Mouse (Mus musculus): ENCODE data around the gene Taf15. TPM values are rescaled to one million over a fixed set of nuclear protein-coding genes. Genes with fewer than 3 reads are reported as not detected.

Taf15 gene
- polyA plus RNA-seq, 1 experiment from 2014 or later: 10.5 TPM

GRCm38 (mm10) chr11:83443824-83444223 lies 29.1 kb upstream of the Taf15 start:
- Histone ChIP-seq H3K4me2 (no peak overlapping the region), H3K27me3 (peaks cover 54% of the 10 kb centered on the region), H3K9ac (no peak overlapping the region), H3K9me3 (replicated peaks) (no peaks in the 10 kb centered on the region), H3K27ac (no peak overlapping the region), H3K36me3 (no peaks in the 10 kb centered on the region), H3K4me3 (no peak overlapping the region), H3K4me1 (replicated peaks) (peaks cover 70% of the 10 kb centered on the region)
- 5% methylated on average over 7 of the region's 7 CpGs for WGBS
- no peak for ATAC-seq (replicated peaks; ENCODE audit: insufficient number of reproducible peaks, insufficient read depth, low FRiP score, low read depth)

DNA sequence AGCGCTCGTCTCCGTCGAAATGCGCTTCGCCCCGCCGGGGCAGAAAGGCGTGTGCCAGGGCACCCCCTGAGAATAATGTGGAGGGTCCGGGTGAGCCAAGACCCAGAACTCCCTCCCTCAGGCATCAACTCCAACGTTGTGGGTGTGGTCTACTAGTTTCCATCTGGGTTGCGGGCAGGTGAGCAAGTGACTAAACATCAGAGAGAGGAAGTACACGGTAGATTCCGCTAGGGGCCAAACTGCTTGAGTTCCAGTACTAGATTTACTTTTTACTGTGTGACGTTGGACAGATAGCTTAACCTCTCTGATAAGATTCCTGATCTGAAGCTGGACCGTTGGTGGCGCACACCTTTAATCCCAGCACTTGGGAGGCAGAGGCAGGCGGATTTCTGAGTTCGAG lies 27.9 kb upstream of the Taf15 start:
- Histone ChIP-seq H3K9ac (peak overlapping the region; percentile 29; the same call in 1 of the 2 replicates), H3K36me3 (no peaks in the 10 kb centered on the region), H3K4me3 (peak overlapping the region; percentile 34), H3K9me3 (replicated peaks) (no peaks in the 10 kb centered on the region), H3K27ac (no peak overlapping the region), H3K27me3 (peaks cover 54% of the 10 kb centered on the region), H3K4me1 (replicated peaks) (peaks cover 81% of the 10 kb centered on the region), H3K4me2 (peak overlapping the region; percentile 65)
- WGBS: 28% methylated on average over 19 of the region's 19 CpGs
- ATAC-seq (replicated peaks; ENCODE audit: insufficient number of reproducible peaks, insufficient read depth, low FRiP score, low read depth): no peak

DNA sequence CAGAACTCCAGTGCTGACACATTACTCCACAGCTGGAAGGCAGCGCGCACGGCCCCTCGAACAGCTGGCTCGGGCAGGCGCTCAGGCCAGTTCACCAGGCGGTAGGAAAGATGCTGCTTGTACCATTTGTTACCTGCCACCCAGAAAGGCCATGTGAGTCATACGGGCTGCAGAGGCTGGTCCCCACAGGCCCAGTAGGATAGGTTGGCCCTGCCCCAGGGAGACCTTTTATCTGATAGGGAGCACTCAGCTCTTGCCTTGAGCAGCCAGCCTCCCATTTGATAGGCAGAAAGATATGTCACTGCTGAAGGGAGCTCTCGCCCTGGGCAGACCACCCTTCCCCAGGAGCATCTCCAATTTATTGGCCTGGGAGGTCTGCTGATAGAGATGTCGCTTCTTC lies 25.3 kb upstream of the Taf15 start:
- no peaks in the 10 kb centered on the region for H3K36me3 ChIP-seq
- no peak overlapping the region for H3K4me2 ChIP-seq
- H3K27me3 ChIP-seq: peaks cover 38% of the 10 kb centered on the region
- no peak for ATAC-seq (replicated peaks; ENCODE audit: insufficient number of reproducible peaks, insufficient read depth, low FRiP score, low read depth)
- peaks cover 67% of the 10 kb centered on the region for H3K4me1 ChIP-seq (replicated peaks)
- no peak overlapping the region for H3K9ac ChIP-seq
- H3K4me3 ChIP-seq: no peak overlapping the region
- H3K27ac ChIP-seq: peak overlapping the region; percentile 63
- no peaks in the 10 kb centered on the region for H3K9me3 ChIP-seq (replicated peaks)
- WGBS: 68% methylated on average over 10 of the region's 10 CpGs

DNA sequence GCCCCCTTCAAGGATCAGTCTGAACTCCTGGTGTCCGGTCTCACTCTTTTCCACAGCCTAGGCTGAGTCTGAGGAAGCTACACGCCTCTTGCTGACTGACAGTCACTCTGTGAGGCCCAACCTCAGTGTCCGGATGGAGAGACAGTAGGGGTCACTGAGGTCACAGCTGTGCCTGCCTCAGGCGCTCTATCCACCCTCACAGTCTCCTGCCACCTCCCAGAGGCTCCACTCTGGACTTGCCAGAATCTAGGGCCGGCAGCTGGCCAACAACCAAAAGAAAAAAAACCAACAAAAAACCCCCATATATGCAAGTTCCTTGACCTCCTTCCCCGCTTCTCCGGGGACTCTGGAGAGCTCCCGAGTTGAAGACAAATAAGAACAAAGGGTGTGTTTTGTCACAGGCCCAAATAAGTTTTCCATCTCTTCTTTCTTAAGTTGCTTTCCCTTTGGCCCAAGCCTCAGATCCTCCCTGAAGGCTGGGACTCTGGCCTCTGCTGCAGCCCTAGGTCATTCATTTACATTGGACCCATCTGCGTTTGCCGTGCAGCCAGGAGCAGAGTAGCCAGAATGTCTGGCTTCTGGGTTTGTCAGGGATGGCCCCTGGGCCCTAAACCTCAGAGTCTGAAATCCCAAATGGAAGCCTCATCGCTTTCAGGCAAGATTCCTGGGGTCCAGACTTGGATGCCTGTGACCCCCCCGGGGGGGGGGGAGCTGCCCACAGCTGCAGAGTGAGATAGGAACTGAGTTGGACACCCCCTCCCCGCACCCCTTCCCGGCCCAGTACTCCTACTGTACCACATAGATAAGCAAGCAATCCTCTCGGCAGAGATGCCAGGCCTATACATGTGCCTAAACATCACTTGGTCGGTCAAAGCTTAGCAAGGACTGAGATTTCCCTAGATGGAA lies 24.6 kb upstream of the Taf15 start:
- Histone ChIP-seq H3K27ac (peak overlapping the region; percentile 63), H3K9ac (no peak overlapping the region), H3K36me3 (no peaks in the 10 kb centered on the region), H3K9me3 (replicated peaks) (no peaks in the 10 kb centered on the region), H3K4me1 (replicated peaks) (peaks cover 61% of the 10 kb centered on the region), H3K27me3 (peaks cover 32% of the 10 kb centered on the region), H3K4me3 (no peak overlapping the region), H3K4me2 (peak overlapping the region; percentile 10; the same call in 1 of the 2 replicates)
- no peak; the same call in 1 of the 2 replicates for ATAC-seq (replicated peaks; ENCODE audit: insufficient number of reproducible peaks, insufficient read depth, low FRiP score, low read depth)
- WGBS: 35% methylated on average over 16 of the region's 16 CpGs

DNA sequence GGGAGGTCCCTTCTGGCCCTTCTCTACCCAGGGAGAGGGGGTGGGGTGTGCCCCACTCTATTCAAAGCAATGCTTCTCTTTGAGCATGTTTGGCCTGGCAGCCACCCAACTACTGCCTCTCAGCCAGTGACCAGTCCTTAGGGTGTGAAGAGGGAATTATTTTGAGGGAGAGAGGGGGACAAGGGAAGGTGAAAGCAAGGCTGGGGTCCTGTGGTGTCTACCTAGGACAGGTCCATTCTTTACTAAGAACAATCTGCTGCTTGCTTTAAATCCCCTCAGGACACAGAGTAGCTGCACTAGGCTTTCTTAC lies 24.0 kb upstream of the Taf15 start:
- Histone ChIP-seq H3K4me1 (replicated peaks) (peaks cover 56% of the 10 kb centered on the region), H3K4me2 (peak overlapping the region; percentile 10; the same call in 1 of the 2 replicates), H3K9me3 (replicated peaks) (no peaks in the 10 kb centered on the region), H3K36me3 (no peaks in the 10 kb centered on the region), H3K4me3 (no peak overlapping the region), H3K9ac (no peak overlapping the region), H3K27me3 (peaks cover 26% of the 10 kb centered on the region), H3K27ac (peak overlapping the region; percentile 63)
- ATAC-seq (replicated peaks; ENCODE audit: insufficient number of reproducible peaks, insufficient read depth, low FRiP score, low read depth): peak; percentile 58

GRCm38 (mm10) chr11:83449298-83449697 lies 23.6 kb upstream of the Taf15 start:
- H3K4me1 ChIP-seq (replicated peaks): peaks cover 56% of the 10 kb centered on the region
- H3K9me3 ChIP-seq (replicated peaks): no peaks in the 10 kb centered on the region
- H3K27ac ChIP-seq: peak overlapping the region; percentile 63
- no peak for ATAC-seq (replicated peaks; ENCODE audit: insufficient number of reproducible peaks, insufficient read depth, low FRiP score, low read depth)
- no peak overlapping the region for H3K4me2 ChIP-seq
- no peaks in the 10 kb centered on the region for H3K36me3 ChIP-seq
- H3K9ac ChIP-seq: no peak overlapping the region
- 20% methylated on average over 4 of the region's 4 CpGs for WGBS
- H3K4me3 ChIP-seq: no peak overlapping the region
- H3K27me3 ChIP-seq: peaks cover 22% of the 10 kb centered on the region

DNA sequence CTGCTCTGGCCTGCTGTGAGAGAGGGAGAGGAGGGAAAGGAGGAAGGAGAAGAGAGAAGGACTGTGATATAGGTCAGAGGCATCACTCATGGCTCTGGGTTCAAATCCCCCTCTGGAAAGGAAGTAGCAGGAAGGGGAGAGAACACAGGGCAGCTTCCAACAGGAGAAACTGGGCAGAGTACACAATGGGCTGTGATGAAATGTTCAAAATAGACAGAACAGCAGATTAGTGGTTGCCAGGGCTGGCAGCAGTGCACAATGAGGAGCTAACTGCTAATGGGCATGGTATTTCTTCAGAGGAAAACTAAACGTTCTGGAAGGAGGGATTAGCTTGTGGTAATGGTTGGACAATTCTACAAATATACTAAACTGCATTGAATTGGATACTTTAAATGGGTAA lies 22.3 kb upstream of the Taf15 start:
- no peak for ATAC-seq (replicated peaks; ENCODE audit: insufficient number of reproducible peaks, insufficient read depth, low FRiP score, low read depth)
- H3K9ac ChIP-seq: no peak overlapping the region
- peaks cover 61% of the 10 kb centered on the region for H3K4me1 ChIP-seq (replicated peaks)

GRCm38 (mm10) chr11:83451281-83451680 lies 21.6 kb upstream of the Taf15 start:
- no peak overlapping the region for H3K27ac ChIP-seq
- no peak overlapping the region for H3K9ac ChIP-seq
- no peak for ATAC-seq (replicated peaks; ENCODE audit: insufficient number of reproducible peaks, insufficient read depth, low FRiP score, low read depth)
- H3K36me3 ChIP-seq: no peaks in the 10 kb centered on the region
- peaks cover 64% of the 10 kb centered on the region for H3K4me1 ChIP-seq (replicated peaks)
- H3K4me3 ChIP-seq: no peak overlapping the region
- 89% methylated on average over 10 of the region's 10 CpGs for WGBS
- no peaks in the 10 kb centered on the region for H3K9me3 ChIP-seq (replicated peaks)
- H3K27me3 ChIP-seq: peaks cover 2% of the 10 kb centered on the region; the same call in 1 of the 2 replicates
- H3K4me2 ChIP-seq: no peak overlapping the region

More for the DNA sequence above, 22.3 kb upstream of the Taf15 start:
- peaks cover 9% of the 10 kb centered on the region for H3K27me3 ChIP-seq
- H3K36me3 ChIP-seq: no peaks in the 10 kb centered on the region
- no peak overlapping the region for H3K27ac ChIP-seq
- no peak overlapping the region for H3K4me3 ChIP-seq
- no peak overlapping the region for H3K4me2 ChIP-seq
- no peaks in the 10 kb centered on the region for H3K9me3 ChIP-seq (replicated peaks)
- 31% methylated on average over 1 of the region's 1 CpGs for WGBS

- Histone ChIP-seq H3K27me3 (no peaks in the 10 kb centered on the region), H3K4me3 (no peak overlapping the region), H3K36me3 (no peaks in the 10 kb centered on the region), H3K4me1 (replicated peaks) (peaks cover 43% of the 10 kb centered on the region), H3K27ac (peak overlapping the region; percentile 60), H3K4me2 (peak overlapping the region; percentile 28), H3K9ac (no peak overlapping the region), H3K9me3 (replicated peaks) (no peaks in the 10 kb centered on the region)
- peak; percentile 78 for ATAC-seq (replicated peaks; ENCODE audit: insufficient number of reproducible peaks, insufficient read depth, low FRiP score, low read depth)
- WGBS: 2% methylated on average over 4 of the region's 4 CpGs
These were observed 18.3 kb upstream of the Taf15 start for GRCm38 (mm10) chr11:83454548-83454947.

DNA sequence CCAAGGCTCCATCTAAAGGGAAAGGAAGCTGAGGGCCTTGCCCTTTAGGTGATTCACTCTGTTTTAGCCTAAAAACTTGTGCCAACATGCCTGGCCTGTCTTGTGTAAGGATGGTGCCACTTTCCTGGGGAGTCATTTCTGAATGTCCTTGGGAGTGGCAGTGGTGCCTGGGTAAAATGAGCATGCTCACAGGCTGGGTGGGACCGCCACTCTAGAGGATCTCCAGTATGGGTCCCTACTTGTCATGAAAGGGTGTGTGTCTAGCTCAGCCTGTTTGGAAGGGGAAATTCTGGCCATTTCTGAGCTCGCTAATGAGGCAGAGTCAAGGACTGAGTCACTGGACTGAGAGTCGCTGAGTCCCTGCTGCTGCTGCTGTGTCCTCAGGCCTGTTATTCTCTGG lies 17.3 kb upstream of the Taf15 start:
- H3K27ac ChIP-seq: peak overlapping the region; percentile 60; the same call in 1 of the 2 replicates
- ATAC-seq (replicated peaks; ENCODE audit: insufficient number of reproducible peaks, insufficient read depth, low FRiP score, low read depth): no peak
- peaks cover 32% of the 10 kb centered on the region for H3K4me1 ChIP-seq (replicated peaks)
- no peaks in the 10 kb centered on the region for H3K27me3 ChIP-seq
- no peak overlapping the region for H3K4me3 ChIP-seq
- H3K9ac ChIP-seq: no peak overlapping the region
- 71% methylated on average over 3 of the region's 3 CpGs for WGBS
- no peaks in the 10 kb centered on the region for H3K36me3 ChIP-seq
- H3K4me2 ChIP-seq: no peak overlapping the region
- no peaks in the 10 kb centered on the region for H3K9me3 ChIP-seq (replicated peaks)

GRCm38 (mm10) chr11:83457257-83457656 lies 15.6 kb upstream of the Taf15 start:
- no peak overlapping the region for H3K4me2 ChIP-seq
- WGBS: 58% methylated on average over 7 of the region's 7 CpGs
- ATAC-seq (replicated peaks; ENCODE audit: insufficient number of reproducible peaks, insufficient read depth, low FRiP score, low read depth): no peak
- H3K4me3 ChIP-seq: no peak overlapping the region
- H3K4me1 ChIP-seq (replicated peaks): peaks cover 36% of the 10 kb centered on the region
- peaks cover 8% of the 10 kb centered on the region; the same call in 1 of the 2 replicates for H3K27me3 ChIP-seq
- no peaks in the 10 kb centered on the region for H3K36me3 ChIP-seq
- H3K9ac ChIP-seq: no peak overlapping the region
- no peaks in the 10 kb centered on the region for H3K9me3 ChIP-seq (replicated peaks)
- no peak overlapping the region for H3K27ac ChIP-seq
